9 mouse cellular contexts compared by ENCODE assay signal in the genomic region with DNA sequence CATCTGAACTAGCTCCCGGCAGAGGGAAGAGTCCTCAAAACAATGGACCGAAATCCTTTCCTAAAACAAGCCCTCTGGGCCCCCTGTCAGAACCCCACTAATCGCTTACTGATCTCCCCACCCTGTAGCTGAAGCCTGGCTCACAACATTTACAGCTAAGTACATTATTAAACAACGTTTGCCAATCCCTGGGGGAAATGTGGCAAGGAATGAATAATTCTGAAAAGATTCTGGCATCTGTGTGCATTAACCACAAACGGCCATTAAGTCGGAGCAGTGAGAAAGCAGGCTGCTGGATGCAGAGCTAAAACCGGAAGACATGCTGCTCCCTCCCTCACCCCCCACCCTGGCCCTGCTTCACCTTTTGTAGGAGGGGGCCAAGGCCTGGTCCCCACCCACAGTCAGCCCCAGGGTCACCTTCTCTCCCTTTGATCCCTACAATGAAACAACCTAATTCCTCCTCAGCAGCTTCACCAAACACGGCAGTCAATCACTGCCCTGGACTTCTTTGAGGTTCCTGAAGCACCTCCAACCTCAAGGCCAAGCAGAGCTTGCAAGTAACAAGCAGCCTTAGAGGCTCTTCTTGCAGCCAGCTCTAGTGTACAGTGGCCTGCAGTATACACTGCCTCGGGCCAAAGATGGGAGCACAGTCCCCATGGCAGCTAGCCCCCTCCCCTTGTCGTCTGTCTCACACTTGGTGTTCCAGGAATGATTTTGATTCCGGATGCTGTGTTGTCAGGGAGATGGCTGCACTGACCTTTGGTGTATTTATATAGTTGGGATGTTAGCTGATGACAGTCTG.
A peak's percentile ranks its signal among the peaks of the same experiment; 100 is the strongest.
DNase-seq lines count a peak whose midpoint lies in the region; ATAC-seq and TF ChIP-seq lines count a peak whose summit lies in the region.
"Had no signal": no experiment of that assay in that cellular context is flagged by ENCODE, and none has a peak within 500 bp of the region (broad histone marks: within the 10 kb centered on the region; RNA-seq: fewer than 3 reads in every experiment).

No protein-coding gene starts in this region.

- peak overlapping the region; percentile 47 for H3K27ac ChIP-seq in embryonic fibroblast, embryonic 13.5 days (ENCODE audit: insufficient read depth, low read length)
- no peak overlapping the region for H3K27ac ChIP-seq in limb, embryonic 11.5 days (replicated peaks; ENCODE audit: low read depth, low read length)
- no peak overlapping the region; the same call in 1 of the 2 replicates for H3K27ac ChIP-seq in neural tube, embryonic 15.5 days (replicated peaks)

- ATAC-seq in limb, embryonic 11.5 days (ENCODE audit: insufficient number of reproducible peaks, low FRiP score, low TSS enrichment, low read depth) = 0 out of 2 replicates have a peak, but pooled peaks have one; percentile 44
- ATAC-seq in neural tube, embryonic 15.5 days (ENCODE audit: low FRiP score) = peak; percentile 17; the same call in 1 of the 2 replicates

- TF ChIP-seq POLR2A in embryonic fibroblast, embryonic 13.5 days (IDR thresholded peaks at IDR 0.05; ENCODE audit: low read depth, low read length) = no peak

- H3K9ac ChIP-seq in limb, embryonic 11.5 days (ENCODE audit: low read length) = no peak overlapping the region
- no peak overlapping the region for H3K9ac ChIP-seq in neural tube, embryonic 15.5 days (replicated peaks)

- no peak overlapping the region for H3K4me2 ChIP-seq in limb, embryonic 11.5 days (ENCODE audit: low read depth, severe bottlenecking)
- H3K4me2 ChIP-seq in neural tube, embryonic 15.5 days = no peak overlapping the region

- no peak for TF ChIP-seq CTCF in embryonic fibroblast, embryonic 13.5 days (IDR thresholded peaks at IDR 0.05; ENCODE audit: borderline replicate concordance, insufficient read depth, low read length)

- no peaks in the 10 kb centered on the region for H3K36me3 ChIP-seq in limb, embryonic 11.5 days (ENCODE audit: control insufficient read depth, insufficient read depth, low read length)
- no peaks in the 10 kb centered on the region for H3K36me3 ChIP-seq in neural tube, embryonic 15.5 days

- peak; percentile 13 for DNase-seq in embryo, embryonic 10 days (ENCODE audit: low spot score)
- no peak for DNase-seq in embryo, embryonic 9.5 days (ENCODE audit: extremely low spot score)
- DNase-seq in limb, embryonic 11.5 days (ENCODE audit: low spot score) = peak; percentile 26
- no peak for DNase-seq in urinary bladder, postnatal 25 days (ENCODE audit: low spot score)
- DNase-seq in cerebellum, adult 11 months = no peak
- DNase-seq in layer of hippocampus, postnatal 14 days (ENCODE audit: low spot score in 2 of 2) = no peak
- DNase-seq: left cerebral cortex, postnatal 4 days had no signal

- peaks cover 6% of the 10 kb centered on the region for H3K4me1 ChIP-seq in embryonic fibroblast, embryonic 13.5 days (ENCODE audit: control insufficient read depth, insufficient read depth, low read length)
- H3K4me1 ChIP-seq in limb, embryonic 11.5 days (ENCODE audit: control insufficient read depth, insufficient read depth, low read length) = peaks cover 8% of the 10 kb centered on the region; the same call in 1 of the 2 replicates
- peaks cover 9% of the 10 kb centered on the region for H3K4me1 ChIP-seq in neural tube, embryonic 15.5 days

- 34% methylated on average over 11 of the region's 11 CpGs for WGBS in limb, embryonic 11.5 days
- WGBS in neural tube, embryonic 15.5 days = 21% methylated on average over 11 of the region's 11 CpGs

- no peak overlapping the region for H3K4me3 ChIP-seq in embryonic fibroblast, embryonic 13.5 days (ENCODE audit: insufficient read depth, low read length)
- H3K4me3 ChIP-seq in limb, embryonic 11.5 days (ENCODE audit: low read depth, low read length) = no peak overlapping the region
- no peak overlapping the region for H3K4me3 ChIP-seq in neural tube, embryonic 15.5 days (replicated peaks)

- H3K27me3 ChIP-seq in limb, embryonic 11.5 days (ENCODE audit: control insufficient read depth, insufficient read depth, low read length) = no peaks in the 10 kb centered on the region
- no peaks in the 10 kb centered on the region for H3K27me3 ChIP-seq in neural tube, embryonic 15.5 days (replicated peaks)

- no peaks in the 10 kb centered on the region for H3K9me3 ChIP-seq in limb, embryonic 11.5 days (ENCODE audit: control insufficient read depth, low read length)
- no peaks in the 10 kb centered on the region for H3K9me3 ChIP-seq in neural tube, embryonic 15.5 days (replicated peaks)

Comparison
In these comparisons a context has a peak if more than half of its experiments do, and no peak if none do; other contexts are left out.
1. DNase-seq: peak in embryo, embryonic 10 days (single experiment) and limb, embryonic 11.5 days (single experiment); none in embryo, embryonic 9.5 days (single experiment), urinary bladder, postnatal 25 days (single experiment), cerebellum, adult 11 months (single experiment) and layer of hippocampus, postnatal 14 days (0 of 2).